Mouse (Mus musculus) erythroblast, embryonic 14.5 days (primary cell): Measurements from ENCODE around the gene Hoxa4. TPM values are rescaled to one million over a fixed set of nuclear protein-coding genes. Genes with fewer than 3 reads are reported as not detected.

ENCODE experiments used
- H3K27me3 ChIP-seq: 2 replicates; pipeline ENCODE4 v1.6.1; 2012; ENCODE audit warnings: inconsistent platforms; ENCODE audit not compliant: control insufficient read depth
- H3K36me3 ChIP-seq: 2 replicates; pipeline ENCODE4 v1.6.1; 2012; ENCODE audit warnings: mild to moderate bottlenecking, inconsistent platforms; ENCODE audit not compliant: control insufficient read depth
- H3K4me1 ChIP-seq: 2 replicates; pipeline ENCODE4 v1.6.1; 2012; ENCODE audit warnings: inconsistent platforms; ENCODE audit not compliant: control insufficient read depth
- H3K4me3 ChIP-seq: replicated peaks from 2 replicates; pipeline ENCODE3; 2012; ENCODE audit warnings: moderate library complexity, mild to moderate bottlenecking, inconsistent platforms
- H3K9me3 ChIP-seq: 2 replicates; pipeline ENCODE4 v1.6.1; 2012; ENCODE audit warnings: low read length, inconsistent platforms, mixed read lengths; ENCODE audit not compliant: control insufficient read depth
- GATA1 ChIP-seq: IDR thresholded peaks from 2 replicates; pipeline ENCODE4 v1.6.1; 2012; ENCODE audit warnings: low read length, inconsistent platforms, mixed read lengths
- TAL1 ChIP-seq: IDR thresholded peaks from 3 replicates; pipeline ENCODE4 v1.6.1; 2012; ENCODE audit warnings: low read length, inconsistent platforms, mixed read lengths
- polyA plus RNA-seq: library from polyadenylated mRNA; stranded (reverse); fragments of >175 nt; gene quantifications from 2 replicates; pipeline ENCODE4 v1.2.3, GENCODE M21; 2012

The Hoxa4 gene
- polyA plus RNA-seq, 1 experiment = not detected

DNA sequence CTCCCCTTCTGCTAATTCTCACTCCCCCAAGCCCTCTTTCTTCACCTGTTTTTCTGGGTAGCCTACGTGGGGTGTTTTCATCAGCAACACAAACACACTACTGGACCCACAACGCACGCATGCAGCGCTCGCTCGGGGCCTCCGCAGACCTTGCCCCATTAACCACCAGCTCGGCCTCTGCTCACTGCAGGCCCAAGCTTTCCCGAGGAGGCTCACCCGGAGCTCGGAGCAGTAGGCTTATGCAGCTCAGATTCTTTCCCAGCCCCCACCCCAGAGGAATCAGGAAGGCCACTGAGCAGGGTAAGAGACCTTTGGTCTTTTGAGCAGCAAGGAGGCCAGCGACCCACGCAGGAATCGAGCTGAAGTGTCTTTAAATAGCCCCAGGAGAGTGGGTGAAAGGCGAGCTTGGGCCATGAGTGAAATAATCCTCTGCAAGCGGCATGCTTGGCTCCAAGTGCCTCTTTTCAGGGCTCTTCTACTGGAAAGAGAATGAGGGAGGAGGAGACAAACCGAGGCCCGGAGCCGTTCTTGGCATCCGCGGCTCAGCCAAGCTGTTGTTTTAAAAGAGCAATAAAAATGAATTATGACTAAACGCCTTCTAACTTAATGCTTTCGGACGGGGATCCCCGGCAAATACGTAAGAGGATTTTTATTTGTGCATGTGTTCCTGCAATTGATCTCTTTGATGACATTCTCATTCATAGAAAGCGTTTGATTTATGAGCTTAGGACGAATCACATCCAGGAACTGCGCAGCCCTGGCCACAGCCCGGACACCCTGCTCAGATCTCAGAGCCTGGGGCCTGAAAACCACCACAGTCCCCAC lies 30.8 kb downstream of the Hoxa4 start:
- TF ChIP-seq TAL1 = no peak
- TF ChIP-seq GATA1 = no peak
- no peaks in the 10 kb centered on the region for H3K9me3 ChIP-seq
- no peak overlapping the region for H3K4me3 ChIP-seq
- H3K27me3 ChIP-seq = peaks cover 100% of the 10 kb centered on the region
- H3K36me3 ChIP-seq = no peaks in the 10 kb centered on the region
- H3K4me1 ChIP-seq = no peaks in the 10 kb centered on the region; the same call in 1 of the 2 replicates

DNA sequence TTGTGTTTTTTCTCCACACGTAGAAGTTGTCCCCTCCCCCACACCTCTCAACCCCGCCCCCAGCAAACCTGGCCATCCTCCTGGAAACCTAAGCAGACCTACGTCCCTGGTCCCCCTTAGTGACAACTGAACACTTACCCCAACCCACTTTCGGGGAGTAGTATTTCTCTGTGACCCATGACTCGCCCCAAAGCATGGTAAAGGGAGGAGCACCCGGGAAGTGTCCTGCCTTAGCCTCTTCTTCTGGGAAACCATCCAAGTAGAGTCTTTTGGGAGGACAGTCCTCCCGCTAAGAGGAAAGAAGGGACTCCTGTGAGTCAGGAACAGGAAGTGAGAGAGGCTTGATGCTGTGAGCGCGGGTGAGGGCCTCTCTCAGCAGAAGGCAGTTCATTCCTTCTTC lies 31.6 kb downstream of the Hoxa4 start:
- no peak for TF ChIP-seq TAL1
- TF ChIP-seq GATA1 = no peak
- H3K4me3 ChIP-seq = no peak overlapping the region
- H3K36me3 ChIP-seq = no peaks in the 10 kb centered on the region
- no peaks in the 10 kb centered on the region for H3K9me3 ChIP-seq
- no peaks in the 10 kb centered on the region; the same call in 1 of the 2 replicates for H3K4me1 ChIP-seq
- H3K27me3 ChIP-seq = peaks cover 100% of the 10 kb centered on the region

DNA sequence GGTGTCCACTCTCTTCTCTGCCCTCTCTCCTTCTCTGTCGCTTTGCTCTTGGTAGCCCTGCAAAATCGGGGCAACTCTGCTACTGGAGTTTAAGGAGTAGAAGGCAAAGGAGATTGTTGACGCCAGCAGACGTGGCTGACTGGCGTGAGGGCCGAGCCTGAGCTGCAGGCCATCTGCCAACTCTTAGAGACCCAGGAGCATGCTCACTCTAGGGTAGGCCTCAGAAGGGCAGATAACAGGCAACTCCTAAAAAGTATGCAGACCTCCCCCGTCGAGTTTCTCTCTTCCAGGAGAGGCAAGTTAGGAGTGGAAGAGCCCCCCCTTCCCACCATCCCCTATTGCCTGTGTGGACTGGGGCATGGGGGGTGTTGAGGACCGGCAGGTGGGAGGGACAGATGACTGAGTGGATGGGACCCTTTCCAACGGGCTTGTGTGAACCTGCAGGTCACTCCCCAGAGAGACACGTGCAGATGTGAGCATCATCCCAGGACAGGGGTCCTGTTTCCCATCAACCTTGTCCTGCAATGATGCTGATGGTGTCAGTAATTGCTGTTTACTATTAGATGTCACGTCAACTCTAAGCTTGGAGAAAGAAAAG lies 32.3 kb downstream of the Hoxa4 start:
- Histone ChIP-seq H3K9me3 (no peaks in the 10 kb centered on the region), H3K36me3 (no peaks in the 10 kb centered on the region), H3K4me3 (no peak overlapping the region), H3K27me3 (peaks cover 100% of the 10 kb centered on the region), H3K4me1 (no peaks in the 10 kb centered on the region; the same call in 1 of the 2 replicates)
- TF ChIP-seq GATA1 (no peak), TAL1 (no peak)

DNA sequence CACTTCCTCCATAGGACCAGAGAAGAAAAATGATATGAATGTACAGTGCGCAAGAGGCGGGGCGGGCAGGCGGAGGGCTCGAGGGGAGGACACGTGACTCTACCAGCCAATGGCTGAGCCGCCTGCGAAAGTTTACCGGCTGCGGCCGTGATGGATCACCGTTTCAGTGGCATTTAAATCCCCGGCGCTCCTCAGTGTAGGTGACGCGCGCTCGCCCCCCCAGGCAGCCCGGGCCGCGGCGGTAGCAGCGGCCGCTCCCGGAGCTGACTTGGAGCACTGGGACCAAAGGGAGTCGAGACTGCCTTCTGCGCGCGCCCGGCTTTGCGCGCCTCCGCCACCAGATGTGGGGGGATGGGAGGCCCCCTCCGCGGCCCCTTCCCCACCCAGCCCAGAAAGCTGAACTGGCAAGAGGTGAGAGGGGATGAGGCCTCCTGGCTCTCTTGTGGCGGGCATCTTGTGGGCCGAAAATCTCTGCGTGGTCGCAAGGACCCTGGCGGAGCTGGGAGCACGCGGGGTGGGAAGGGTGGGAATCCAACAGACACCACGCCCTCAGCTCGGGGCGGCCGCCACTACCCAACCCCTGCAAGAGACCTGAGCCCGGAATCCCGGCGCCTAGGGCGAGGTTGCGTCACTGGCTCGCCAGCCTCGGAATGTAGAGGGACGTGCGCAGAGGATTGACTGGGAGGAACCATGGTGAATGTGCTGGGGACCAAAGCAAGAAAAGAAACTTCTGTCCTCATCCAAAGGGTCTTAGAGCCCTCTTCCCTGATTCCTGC lies 33.1 kb downstream of the Hoxa4 start, which contains the start of gene Hoxa1:
Gene Hoxa1 (minus strand): TSS at position 42 of the 776 bp plus-strand sequence.
- H3K4me1 ChIP-seq = no peaks in the 10 kb centered on the region; the same call in 1 of the 2 replicates
- peaks cover 100% of the 10 kb centered on the region for H3K27me3 ChIP-seq
- TF ChIP-seq TAL1 = no peak
- TF ChIP-seq GATA1 = no peak
- H3K36me3 ChIP-seq = no peaks in the 10 kb centered on the region
- H3K4me3 ChIP-seq = peak within 1 kb of the TSS; percentile 33
- no peaks in the 10 kb centered on the region for H3K9me3 ChIP-seq

DNA sequence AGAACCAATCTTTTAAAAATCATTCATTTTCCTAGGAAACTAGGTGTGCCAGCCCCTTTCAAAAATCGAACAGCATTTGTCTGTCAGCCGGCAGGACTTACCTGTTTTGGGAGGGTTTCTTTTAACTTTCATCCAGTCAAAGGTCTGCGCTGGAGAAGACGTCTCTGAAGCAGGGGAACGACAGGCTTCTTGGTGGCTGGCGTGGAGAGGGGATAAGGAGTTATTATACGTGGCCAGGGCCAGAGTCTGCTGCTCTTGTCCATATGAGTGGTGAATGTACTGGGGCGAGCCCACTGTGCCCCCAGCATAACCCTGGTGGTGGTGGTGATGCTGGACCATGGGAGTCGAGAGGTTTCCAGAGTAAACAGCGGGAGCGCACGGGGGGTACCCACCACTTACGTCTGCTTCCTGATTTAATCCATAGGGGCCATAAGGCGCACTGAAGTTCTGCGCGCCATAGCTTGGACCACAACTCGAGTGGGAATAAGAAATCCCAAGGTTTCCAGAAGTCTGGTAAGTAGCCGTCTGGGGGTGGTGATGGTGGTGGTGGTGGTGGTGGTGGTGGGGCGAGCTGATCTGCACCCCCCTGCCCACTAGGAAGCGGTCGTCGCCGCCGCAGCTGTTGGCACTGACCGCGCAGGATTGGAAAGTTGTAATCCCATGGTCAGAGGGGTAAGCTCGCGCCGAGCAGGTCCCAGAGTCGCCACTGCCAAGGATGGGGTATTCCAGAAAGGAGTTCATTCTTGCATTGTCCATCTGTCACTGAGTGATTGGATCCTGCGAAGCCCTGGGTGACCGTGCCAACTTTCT lies 33.9 kb downstream of the Hoxa4 start:
- TF ChIP-seq GATA1 = no peak
- TF ChIP-seq TAL1 = no peak
- Histone ChIP-seq H3K4me1 (no peaks in the 10 kb centered on the region; the same call in 1 of the 2 replicates), H3K4me3 (no peak overlapping the region), H3K27me3 (peaks cover 100% of the 10 kb centered on the region), H3K36me3 (no peaks in the 10 kb centered on the region), H3K9me3 (no peaks in the 10 kb centered on the region)

DNA sequence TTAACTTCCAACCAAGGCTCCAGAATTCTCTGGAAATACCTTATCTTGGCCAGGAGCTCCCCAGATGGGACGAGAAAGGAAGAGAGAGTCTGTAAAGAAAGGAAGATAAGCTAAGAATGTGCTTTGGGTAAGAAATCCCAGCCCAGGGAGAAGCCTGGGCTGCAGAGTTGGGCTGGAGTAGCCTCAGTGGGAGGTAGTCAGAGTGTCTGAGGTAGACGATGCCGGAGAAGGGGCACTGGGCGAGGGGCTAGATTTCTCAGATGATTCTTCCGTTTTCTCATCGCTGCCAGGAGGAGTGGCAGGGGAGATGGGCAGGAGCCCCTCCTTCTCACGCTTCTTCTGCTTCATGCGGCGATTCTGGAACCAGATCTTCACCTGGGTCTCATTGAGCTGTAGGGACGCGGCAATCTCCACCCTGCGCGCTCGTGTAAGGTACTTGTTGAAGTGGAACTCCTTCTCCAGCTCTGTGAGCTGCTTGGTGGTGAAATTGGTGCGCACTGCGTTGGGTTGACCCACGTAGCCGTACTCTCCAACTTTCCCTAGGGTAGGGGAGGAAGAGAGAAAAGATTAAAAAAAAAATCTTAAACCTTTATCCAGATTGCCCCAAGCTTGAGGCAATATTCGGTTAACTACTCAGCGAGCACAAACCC lies 34.9 kb downstream of the Hoxa4 start:
- no peak for TF ChIP-seq GATA1
- no peak for TF ChIP-seq TAL1
- Histone ChIP-seq H3K9me3 (no peaks in the 10 kb centered on the region), H3K4me1 (no peaks in the 10 kb centered on the region; the same call in 1 of the 2 replicates), H3K27me3 (peaks cover 100% of the 10 kb centered on the region), H3K4me3 (no peak overlapping the region), H3K36me3 (no peaks in the 10 kb centered on the region)

DNA sequence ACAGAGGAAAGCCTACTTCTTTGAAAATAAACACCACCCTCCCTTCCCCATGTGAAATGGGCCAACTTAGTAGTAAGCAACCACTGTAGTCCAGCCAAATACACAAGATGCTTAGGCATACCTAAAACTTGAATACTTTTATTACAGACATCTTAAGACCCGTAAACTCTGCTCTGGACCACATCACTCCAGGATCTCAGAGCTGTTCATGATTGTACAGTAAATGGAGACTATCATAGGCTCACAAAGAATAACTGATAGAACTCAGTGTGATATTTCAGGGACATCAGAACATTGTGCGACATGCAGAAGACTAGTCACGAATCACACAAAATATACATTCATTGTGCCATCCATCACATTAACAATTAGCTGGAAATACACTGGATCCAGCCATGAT lies 36.1 kb downstream of the Hoxa4 start:
- H3K36me3 ChIP-seq = no peaks in the 10 kb centered on the region
- H3K9me3 ChIP-seq = no peaks in the 10 kb centered on the region
- TF ChIP-seq GATA1 (no peak), TAL1 (no peak)
- no peaks in the 10 kb centered on the region; the same call in 1 of the 2 replicates for H3K4me1 ChIP-seq
- no peak overlapping the region for H3K4me3 ChIP-seq
- peaks cover 94% of the 10 kb centered on the region for H3K27me3 ChIP-seq

DNA sequence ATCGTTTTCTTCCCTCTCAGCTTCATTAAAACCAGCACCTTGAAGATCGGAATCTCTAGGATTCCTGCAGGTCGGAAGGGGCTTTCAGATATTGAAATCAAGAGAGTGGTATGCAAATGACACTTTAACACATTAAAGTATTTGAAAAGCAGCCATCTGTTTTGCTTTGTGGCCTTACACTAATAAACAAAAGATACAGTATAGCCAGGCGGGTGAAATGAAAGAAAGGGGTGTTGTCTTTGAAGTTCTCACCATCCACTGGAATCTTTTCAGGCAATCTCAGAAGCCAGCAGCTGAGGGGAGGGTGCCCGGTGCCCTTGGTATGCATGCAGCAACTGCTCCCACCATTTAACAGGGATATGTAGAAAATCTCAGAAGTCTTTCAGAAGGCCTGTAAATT lies 37.5 kb downstream of the Hoxa4 start:
- H3K36me3 ChIP-seq = no peaks in the 10 kb centered on the region
- peaks cover 93% of the 10 kb centered on the region for H3K27me3 ChIP-seq
- no peak for TF ChIP-seq GATA1
- TF ChIP-seq TAL1 = no peak
- H3K9me3 ChIP-seq = no peaks in the 10 kb centered on the region
- no peaks in the 10 kb centered on the region; the same call in 1 of the 2 replicates for H3K4me1 ChIP-seq
- H3K4me3 ChIP-seq = no peak overlapping the region
